Mouse (Mus musculus): ENCODE data around the gene Capn2.

The Capn2 gene

GRCm38 (mm10) chr1:182461261-182461660, 56.1 kb downstream of the Capn2 start:
- no peak for DNase-seq (ENCODE audit: low read depth, low spot score)

DNA sequence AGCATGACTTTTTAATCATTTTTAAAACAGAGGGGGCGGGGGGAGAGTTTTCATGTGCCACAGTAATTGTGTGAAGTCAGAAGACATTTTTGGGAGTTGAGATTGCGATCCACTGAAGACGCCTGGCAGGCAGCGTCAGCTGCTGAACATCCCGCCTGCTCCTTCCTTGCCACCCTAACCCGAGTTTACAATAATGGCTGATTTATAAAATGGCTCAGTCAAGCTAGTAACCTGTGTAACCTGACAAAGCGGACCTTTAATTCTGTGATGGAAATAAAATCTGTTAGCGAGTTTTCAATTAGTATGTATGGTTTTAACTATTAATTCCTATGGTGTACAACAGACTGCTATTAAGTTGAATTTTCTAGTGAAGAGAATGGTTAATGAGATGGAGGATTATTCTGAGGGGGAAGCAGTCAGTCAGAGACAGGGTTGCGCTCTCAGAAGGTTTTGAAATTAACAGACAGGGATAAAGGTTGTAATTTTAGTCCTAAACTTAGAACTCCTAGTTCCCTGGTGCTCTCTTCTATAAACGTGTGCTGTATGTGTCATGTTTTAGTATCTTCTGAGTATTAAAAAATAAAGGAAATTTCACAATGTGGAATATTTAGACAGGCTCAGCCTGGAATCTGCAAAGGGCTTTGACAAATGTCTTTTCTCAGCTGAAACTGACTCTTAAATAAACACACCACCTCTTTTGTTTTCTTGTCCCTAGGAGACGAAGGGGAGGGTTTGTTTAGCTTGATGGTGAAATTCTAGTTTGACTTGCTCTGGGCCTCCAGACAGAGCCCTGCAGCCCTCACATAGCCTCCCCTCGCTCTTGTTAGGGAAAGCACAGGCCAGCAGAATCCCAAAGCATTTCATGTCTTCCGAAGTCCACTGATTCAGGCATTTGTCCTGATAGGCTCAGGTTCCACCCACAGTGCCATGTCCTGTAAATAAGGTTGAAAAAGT, 56.8 kb downstream of the Capn2 start:
- no peak for DNase-seq (ENCODE audit: low read depth, low spot score)

DNA sequence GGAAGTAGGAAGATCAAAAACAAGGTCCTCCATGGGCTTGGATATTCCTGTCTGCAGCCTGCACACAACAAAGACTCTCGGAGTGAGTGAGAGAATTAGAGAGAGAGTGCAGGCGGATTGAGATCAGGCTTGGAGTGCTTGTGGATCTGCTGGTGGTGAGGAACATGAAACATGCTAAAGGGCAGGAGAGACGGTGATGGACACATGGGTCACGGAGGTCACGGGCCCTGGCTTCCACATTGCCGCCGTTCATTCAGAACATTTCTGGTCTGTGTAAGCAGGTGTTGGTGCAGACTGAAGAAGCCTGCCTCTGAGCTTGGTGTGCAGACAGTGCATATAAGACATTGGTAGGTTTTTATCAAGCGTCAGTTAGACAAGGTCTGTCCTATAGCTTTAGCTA, 58.0 kb downstream of the Capn2 start:
- no peak for DNase-seq (ENCODE audit: low read depth, low spot score)

DNA sequence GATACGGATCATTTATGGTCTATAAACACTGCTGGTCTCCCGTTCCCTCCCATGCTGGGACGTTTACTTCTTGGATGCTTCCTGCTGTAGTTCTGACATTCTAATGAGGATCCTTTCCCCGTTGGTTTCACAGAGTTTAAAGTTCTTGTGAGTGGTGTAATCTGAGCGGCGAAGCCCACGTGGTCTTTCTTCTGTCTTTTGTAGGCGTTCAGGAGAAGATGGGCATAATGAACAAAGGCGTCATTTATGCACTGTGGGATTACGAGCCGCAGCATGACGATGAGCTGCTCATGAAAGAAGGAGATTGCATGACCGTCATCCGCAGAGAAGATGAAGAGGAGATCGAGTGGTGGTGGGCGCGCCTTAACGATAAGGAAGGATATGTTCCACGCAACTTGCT, 58.9 kb downstream of the Capn2 start:
- DNase-seq (ENCODE audit: low read depth, low spot score) = no peak

DNA sequence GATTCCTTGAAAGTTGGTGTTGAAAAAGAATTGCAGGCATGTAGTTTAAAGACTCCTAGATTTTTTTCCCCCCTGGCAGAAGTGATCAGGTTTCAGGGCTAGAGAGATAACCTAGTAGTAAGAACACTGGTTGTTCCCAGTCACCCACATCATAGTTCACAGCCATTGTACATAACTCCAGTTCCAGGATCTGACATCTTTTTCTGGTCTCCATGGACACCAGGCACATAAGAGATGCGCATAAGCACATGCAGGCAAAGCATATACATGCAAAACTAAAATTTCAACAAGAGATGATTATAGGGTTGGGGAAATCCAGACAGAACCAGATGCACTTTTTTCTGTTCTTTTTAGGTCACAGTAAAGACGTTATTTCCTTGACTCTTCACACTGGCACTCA, 62.3 kb downstream of the Capn2 start:
- no peak for DNase-seq (ENCODE audit: low read depth, low spot score)

GRCm38 (mm10) chr1:182452473-182452872, 64.9 kb downstream of the Capn2 start:
- DNase-seq (ENCODE audit: low read depth, low spot score) = no peak

- no peak for DNase-seq (ENCODE audit: low read depth, low spot score)
These were observed 69.0 kb downstream of the Capn2 start for GRCm38 (mm10) chr1:182448276-182449035.

DNA sequence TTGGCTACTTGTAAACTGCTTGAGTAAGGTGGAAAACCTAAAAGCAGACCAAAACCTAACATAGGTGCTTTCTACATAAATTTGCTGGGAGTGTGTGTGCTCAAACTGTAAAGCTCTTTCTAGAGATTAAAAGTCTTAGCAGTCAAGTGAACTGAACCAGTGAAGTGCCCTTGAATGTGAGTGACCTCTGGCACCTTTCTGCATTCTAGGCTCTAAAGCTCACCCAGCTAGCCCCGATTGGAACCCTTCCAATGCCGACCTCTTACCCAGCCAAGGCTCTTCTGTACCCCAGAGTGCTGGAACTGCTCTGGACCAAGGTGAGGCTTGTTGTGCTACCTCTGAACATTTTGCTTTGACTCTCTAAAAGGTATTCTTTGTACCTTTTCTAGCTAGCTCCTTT, 73.3 kb downstream of the Capn2 start:
- no peak for DNase-seq (ENCODE audit: low read depth, low spot score)

GRCm38 (mm10) chr1:182441791-182442473, 75.5 kb downstream of the Capn2 start:
- no peak for DNase-seq (ENCODE audit: low read depth, low spot score)

DNA sequence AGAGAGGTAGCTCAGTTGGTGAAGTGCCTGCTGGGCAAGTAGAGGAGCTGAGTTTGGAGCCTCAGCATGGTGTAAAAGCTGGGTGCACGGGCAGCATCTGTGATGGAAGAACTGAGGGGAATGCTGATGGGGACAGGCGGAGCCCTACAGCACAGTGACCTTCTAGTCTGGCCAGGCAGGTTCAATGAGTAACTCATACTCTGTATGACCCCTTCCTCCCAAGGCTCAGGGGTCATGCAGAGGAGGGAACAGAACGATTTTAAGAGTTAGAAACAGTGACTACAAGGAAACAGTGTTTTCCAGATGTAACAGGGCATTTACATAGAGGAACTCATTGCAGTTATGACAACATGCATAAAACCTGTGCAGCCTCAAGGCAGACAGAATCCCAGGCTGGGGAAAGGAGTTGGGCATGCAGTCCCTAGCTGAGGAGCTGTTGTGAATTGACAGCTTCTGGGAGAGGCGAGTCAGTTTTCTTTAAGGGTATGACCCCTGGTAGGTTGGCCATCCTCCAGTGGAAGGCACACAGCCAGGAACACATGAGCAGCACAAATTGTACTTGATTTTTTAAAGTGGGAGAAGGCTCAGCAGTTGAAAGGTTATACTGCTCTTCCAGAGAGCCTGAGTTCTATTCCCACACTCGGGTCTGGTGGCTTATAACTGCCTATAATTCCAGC, 77.7 kb downstream of the Capn2 start:
- no peak for DNase-seq (ENCODE audit: low read depth, low spot score)

- no peak for DNase-seq (ENCODE audit: low read depth, low spot score)
These were observed 80.7 kb downstream of the Capn2 start for GRCm38 (mm10) chr1:182436746-182437145.

- no peak for DNase-seq (ENCODE audit: low read depth, low spot score)
These were observed 85.3 kb downstream of the Capn2 start for GRCm38 (mm10) chr1:182432059-182432458.

GRCm38 (mm10) chr1:182430676-182431075, 86.7 kb downstream of the Capn2 start:
- no peak for DNase-seq (ENCODE audit: low read depth, low spot score)

DNA sequence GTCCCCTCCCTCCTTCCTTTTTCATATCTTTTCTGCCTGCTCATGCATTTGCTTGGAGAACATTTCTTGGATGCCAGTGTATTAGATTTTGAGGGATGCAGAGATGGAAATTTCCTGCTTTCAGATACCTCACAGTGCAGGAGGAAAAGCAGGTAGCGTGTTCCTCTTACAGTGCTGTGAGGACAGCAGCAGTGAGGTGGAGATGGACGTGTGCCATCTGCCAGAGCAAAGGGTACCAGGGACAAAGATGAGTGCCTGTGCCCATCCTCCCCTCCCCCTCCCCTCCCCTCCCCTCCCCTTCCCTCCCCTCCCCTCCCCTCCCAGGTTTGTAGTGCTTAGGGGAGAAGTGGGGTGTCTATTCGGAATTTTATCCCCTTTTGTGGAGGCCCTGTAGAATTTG, 87.6 kb downstream of the Capn2 start:
- no peak for DNase-seq (ENCODE audit: low read depth, low spot score)

DNA sequence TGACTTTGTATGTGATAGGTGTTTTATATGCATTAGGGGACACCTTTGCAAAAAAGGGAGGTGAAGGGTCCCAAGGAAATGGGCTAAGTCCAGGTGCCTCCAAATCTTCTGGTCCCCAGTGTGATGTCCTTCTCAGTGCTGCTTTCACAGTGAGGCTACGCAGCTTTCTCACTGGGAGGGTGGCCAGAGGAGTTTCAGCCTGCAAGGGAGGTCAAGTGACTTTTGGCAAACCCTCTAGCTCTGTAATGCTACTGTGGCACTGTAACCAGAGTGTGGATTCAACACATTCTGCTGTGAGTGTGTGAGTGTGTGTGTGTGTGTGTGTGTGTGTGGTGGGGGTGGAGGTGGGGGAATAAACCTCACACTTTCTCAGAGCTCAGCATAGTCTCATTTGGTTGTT, 90.0 kb downstream of the Capn2 start:
- DNase-seq (ENCODE audit: low read depth, low spot score) = no peak

DNA sequence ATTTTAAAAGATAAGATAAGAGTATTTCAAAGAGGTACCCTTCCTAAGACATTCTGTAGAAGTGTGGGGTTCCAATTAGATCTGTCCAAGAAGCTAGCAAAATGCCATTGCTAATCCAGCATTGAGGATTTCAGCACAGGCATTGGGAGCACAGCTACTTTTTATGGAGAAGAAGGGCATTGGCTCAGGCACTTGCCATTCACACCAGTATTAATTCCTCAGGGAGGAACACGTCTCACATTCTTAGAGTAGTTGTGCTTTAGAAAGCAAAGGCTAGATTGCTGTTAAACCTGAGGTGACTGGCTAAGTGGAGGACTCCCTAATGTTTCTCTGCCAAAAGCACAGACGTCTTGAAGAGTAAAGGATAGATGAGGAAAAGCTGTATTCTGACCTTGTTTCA, 91.0 kb downstream of the Capn2 start:
- DNase-seq (ENCODE audit: low read depth, low spot score) = no peak

DNA sequence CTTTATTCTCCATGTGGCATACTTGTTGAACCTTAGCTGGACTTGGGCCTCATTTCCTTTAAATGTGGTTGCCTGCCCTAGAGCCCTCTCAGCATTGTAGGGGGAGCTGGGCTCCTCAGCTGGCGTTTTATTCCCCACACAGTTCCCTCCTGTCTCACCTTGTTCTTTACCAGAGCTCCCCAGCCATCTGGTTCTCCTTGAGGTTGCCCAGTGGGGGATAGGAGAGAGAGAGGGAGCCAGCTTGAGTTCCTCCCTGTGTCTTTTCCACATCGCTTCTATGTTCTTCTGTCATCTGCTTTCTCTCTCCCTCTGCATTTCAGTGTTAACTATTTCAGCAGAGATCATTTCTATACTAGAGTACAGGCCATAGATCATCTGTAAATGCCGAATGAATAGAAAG, 92.2 kb downstream of the Capn2 start:
- no peak for DNase-seq (ENCODE audit: low read depth, low spot score)

- DNase-seq (ENCODE audit: low read depth, low spot score) = no peak
These were observed 93.1 kb downstream of the Capn2 start for GRCm38 (mm10) chr1:182424274-182424673.

DNA sequence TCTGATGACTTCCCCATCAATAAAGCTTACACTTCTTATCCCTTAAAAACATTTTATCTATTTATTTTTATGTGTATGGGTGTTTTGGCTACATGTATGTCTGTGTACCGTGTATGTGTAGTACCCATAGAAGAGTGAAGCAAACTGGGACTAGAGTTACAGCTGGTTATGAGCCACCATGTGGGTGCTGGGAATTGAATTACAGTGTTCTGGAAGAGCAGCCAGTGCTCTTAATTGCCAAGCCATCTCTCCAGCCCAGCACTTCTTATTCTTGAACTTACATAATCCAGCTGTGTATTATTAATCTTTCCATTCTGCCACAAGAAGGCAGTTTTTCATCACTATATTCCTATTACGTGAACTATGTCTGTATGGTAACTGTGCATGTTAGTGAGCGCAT, 97.9 kb downstream of the Capn2 start:
- DNase-seq (ENCODE audit: low read depth, low spot score) = no peak
